Mouse (Mus musculus) lung, adult 2 months (tissue): ENCODE results near the gene Cd52. TPM values are rescaled to one million over a fixed set of nuclear protein-coding genes. Genes with fewer than 3 reads are reported as not detected.

Experiments
- DNase-seq: peaks from one replicate; pipeline ENCODE4 v3.0.0; 2022
- H3K4me1 ChIP-seq: fragments of 200-500 bp; 2 replicates; pipeline ENCODE4 v1.6.1; 2011; ENCODE audit warnings: low read length; ENCODE audit not compliant: control insufficient read depth, insufficient read depth
- H3K4me3 ChIP-seq: fragments of 200-500 bp; replicated peaks from 2 replicates; pipeline ENCODE3; 2011; ENCODE audit warnings: low read depth, mild to moderate bottlenecking, control low read depth, low read length; ENCODE audit errors: extremely low read depth
- CTCF ChIP-seq: fragments of 200-500 bp; IDR thresholded peaks from 2 replicates; pipeline ENCODE4 v1.5.1; 2011; ENCODE audit warnings: mild to moderate bottlenecking, low read length, control low read depth; ENCODE audit not compliant: insufficient read depth
- POLR2A ChIP-seq: fragments of 200-500 bp; IDR thresholded peaks from 2 replicates; pipeline ENCODE4 v1.6.1; 2011; ENCODE audit warnings: low read depth, mild to moderate bottlenecking, control low read depth, low read length, borderline replicate concordance; ENCODE audit errors: extremely low read depth
- WGBS: fragments of 180-500 bp; shearing (Covaris S2); methylation state at CpG from one replicate; pipeline ENCODE4 v1.1.7; 2018; 5-methylcytosine and 5-hydroxymethylcytosine counted together
- polyA plus RNA-seq: library from polyadenylated mRNA; depleted of rRNA; stranded (reverse); fragments of >200 nt; gene quantifications from 2 replicates; pipeline ENCODE4 v1.2.3, GENCODE M21; 2012

Gene Cd52
- polyA plus RNA-seq, 1 experiment: 76.5 TPM

DNA sequence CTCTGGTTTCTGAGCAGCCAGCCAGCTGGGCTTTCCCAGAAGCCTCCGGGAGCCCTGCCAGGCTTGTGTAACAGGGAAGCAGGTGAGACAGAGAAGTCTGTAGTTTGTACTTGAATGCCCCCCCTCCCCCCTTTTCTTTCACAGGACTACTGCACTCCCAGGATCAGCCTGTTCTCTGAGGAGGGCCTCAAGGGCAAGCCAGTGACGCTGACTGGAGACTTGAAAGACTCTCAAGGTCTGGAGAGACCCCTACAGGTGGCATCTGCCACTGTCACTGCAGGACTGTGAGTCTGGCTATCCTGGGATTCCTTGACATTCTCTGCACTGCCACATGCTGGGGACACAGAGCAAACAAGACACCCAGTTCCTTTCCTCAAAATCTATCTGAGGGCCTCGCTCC, 16.2 kb downstream of the Cd52 start:
- TF ChIP-seq POLR2A (no peak), CTCF (peak; percentile 59)
- WGBS: 28% methylated on average over 3 of the region's 3 CpGs
- no peaks in the 10 kb centered on the region for H3K4me1 ChIP-seq
- no peak for DNase-seq
- no peak overlapping the region for H3K4me3 ChIP-seq

DNA sequence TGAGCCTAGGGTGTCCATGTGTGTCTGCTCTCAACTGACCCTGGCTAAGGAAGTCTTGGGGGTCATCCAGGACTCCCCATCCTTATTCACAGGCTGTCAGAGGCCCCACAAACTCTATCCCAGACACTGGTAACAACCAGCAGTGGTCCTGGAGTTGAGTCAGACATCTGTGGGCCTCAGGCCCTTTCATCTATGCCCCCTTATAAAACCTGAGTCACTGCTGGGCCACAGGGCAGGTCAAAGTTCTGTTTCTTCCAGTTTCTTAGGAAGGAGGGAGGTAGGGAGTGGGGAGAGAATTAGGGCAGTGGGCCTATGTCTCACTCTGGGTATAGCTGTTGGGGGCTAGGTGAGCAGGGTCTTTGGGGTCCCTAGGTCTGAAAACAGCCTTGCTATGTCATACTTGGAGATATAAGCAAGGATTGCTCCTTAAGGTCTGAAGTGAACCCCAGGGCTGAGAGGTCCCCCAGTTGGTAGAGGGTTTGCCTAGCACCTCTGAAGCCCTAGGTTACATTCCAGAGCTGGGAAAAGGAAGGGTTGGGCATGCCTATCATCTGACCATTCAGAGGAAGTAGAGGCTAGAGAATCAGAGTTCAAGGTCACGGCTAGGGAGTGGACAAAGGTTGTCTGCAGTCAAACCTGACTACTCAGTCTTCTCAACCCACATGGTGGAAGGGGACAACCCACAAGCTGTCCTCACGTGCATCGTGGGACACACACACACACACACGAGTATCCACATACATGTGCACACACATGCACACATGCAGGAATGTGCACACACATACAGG, 25.9 kb downstream of the Cd52 start:
- 84% methylated on average over 4 of the region's 4 CpGs for WGBS
- Histone ChIP-seq H3K4me1 (no peaks in the 10 kb centered on the region), H3K4me3 (no peak overlapping the region)
- TF ChIP-seq POLR2A: no peak
- no peak for TF ChIP-seq CTCF
- DNase-seq: no peak

DNA sequence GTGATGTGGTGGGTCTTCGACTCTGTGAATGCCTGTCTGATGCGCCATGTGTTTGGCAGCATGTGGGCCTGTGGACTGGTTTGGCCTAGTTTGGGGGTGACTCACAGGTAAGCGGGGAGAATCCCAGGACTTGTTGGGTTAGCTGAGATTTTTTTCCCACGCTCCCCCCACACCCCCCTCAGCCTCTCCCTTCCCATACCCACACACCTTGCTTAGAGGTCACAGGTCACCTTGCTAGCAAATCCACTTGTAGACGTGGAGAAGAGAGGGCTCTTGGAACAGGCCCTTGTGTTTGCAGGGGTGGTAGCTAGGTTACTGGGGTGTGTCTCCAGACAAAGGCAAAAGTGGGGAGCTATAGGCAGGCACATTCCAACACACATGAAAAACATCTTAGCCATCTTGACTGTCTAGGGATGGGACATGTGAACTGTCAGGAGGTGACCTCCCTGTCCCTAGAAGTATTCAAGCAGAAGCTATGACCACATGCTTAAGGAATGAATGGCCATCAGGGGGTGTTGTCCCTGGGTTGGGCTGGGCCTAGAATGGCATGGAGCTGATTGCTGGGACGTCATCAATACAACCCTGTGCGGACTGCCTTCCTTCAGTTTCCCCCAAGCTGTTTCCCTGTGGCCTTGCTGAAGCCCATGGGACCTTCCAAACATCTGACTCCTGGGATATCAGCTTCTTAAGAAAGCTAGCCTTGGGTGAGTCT, 26.9 kb downstream of the Cd52 start:
- 67% methylated on average over 7 of the region's 7 CpGs for WGBS
- Histone ChIP-seq H3K4me1 (no peaks in the 10 kb centered on the region), H3K4me3 (no peak overlapping the region)
- TF ChIP-seq CTCF: no peak
- TF ChIP-seq POLR2A: no peak
- no peak for DNase-seq

DNA sequence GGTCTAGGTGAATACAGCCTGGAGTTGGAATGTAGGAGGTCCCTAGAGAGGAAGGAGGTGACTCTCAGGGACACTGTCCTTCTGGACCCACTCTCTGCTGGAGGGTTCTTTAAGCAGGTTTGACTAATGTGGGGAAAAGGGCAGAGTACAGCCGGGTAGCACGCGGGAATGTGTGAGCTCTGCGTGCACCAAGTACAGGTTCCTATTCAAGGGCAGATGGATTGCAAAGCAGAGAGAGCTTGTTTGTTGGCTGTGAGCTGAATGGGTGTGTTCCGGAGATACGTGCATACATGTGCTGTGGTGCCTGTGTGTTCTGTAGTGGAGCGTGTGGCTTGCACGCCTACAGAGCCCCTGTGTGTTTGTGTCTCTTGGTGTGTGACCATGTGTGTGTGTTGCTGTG, 27.5 kb downstream of the Cd52 start:
- no peak for DNase-seq
- TF ChIP-seq POLR2A: no peak
- no peak for TF ChIP-seq CTCF
- H3K4me3 ChIP-seq: no peak overlapping the region
- 78% methylated on average over 8 of the region's 8 CpGs for WGBS
- no peaks in the 10 kb centered on the region for H3K4me1 ChIP-seq

DNA sequence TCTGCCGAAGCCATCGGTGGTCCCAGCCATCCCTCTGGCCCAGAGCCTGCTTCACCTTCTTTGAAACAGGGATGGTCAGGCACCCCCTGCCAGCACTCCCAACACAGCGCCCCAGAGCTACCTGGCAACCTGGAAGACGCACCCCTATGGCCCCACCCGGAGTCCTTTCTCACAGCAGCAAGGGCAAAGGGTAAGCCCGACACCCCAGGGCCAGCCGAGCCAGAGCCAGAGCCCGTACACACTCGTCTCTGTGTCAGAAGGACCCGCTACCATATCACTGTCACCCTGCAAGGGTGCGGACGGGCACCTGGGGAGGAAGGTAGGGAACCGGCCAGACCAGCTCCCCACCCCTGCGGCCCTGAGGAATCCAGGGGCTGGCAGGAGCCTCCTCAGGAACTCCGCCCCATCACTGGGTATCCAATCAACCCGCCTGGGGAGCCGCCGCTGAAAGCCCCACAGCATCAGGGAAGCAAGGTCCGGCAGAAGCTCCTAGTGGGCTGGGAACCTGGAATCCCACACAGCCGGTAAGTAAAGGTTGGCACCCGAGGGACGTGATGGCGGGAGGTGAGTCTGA, 29.4 kb downstream of the Cd52 start:
- 27% methylated on average over 23 of the region's 23 CpGs for WGBS
- TF ChIP-seq CTCF: no peak
- peak; percentile 20; the same call in 1 of the 2 replicates for TF ChIP-seq POLR2A
- peak; percentile 23 for DNase-seq
- H3K4me3 ChIP-seq: no peak overlapping the region
- no peaks in the 10 kb centered on the region for H3K4me1 ChIP-seq

DNA sequence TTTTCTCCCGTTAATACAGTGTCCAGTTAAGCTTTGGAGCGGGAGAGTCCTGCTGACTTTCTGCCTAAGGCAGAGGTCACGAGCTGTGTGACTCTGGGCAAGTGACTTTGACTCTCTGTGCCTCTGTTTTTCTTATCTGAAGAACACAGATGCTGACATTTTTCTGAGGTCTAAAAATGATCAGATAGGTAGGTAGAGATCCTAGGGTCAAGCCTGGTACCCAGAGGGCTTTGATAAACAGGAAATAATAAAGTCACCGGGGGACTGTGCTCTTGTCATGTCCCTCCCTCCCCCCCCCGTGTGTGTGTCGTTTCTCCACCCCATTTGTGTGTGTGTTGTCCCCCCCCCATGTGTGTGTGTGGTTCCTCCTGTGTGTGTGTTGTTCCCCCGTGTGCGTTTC, 32.3 kb downstream of the Cd52 start:
- TF ChIP-seq POLR2A: no peak
- TF ChIP-seq CTCF: no peak
- WGBS: 53% methylated on average over 8 of the region's 8 CpGs
- no peak overlapping the region for H3K4me3 ChIP-seq
- no peaks in the 10 kb centered on the region for H3K4me1 ChIP-seq
- no peak for DNase-seq

DNA sequence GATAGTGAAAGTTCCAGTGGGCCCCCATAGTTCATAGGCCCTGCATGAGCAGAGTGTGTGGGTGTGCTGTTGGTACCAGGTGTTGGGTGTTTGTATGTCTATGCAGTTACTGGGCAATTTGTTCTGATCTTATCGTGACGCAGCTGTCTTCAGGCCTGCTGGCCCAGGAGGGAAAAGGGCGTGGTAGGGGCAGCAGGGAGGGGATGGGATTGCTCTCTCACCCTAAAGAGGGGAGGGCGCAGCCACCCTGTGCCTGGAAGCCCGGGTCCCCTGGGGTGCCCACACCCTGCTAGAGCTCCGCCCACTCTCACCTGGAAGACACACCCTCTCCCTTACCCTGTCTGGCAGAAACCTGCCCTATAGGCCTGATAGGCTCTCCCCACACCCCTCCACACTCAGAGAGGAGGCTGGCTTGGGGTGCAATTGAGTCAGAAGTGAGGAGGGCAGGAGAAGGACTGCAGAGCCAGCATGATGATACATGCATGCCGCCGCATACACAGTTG, 32.9 kb downstream of the Cd52 start:
- no peak for DNase-seq

DNA sequence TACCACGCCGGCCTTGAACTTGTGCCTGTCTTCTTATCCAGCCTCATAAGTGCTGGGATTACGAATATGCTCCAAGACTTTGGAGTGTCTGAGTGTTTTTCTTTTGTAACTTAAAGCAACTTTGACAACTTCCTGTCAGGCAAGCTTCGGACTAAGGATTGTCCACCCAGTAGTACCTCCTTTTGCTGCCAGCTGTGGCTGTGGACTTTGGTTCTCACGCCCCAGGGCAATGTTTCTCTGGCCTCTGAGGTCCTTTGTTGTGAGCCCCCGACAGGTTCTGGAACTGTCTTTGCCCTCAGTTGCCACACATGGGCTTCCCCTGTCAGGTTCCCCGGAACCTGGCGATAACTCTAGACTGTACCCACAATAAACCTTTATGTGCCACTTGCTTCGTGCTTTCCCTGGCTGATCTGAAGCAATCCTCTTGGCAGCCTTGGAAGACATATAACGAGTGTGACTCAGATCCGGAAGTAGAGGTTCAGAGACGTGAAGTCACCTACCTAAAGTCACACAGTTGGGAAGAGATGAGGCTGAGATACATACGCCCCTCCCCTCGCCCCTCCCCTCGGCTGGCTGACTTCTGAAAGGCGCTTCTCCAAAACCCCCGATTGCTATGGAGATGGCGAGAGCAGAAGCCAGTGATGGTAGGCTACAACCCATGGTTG, 33.6 kb downstream of the Cd52 start:
- 52% methylated on average over 18 of the region's 18 CpGs for WGBS
- Histone ChIP-seq H3K4me3 (no peak overlapping the region), H3K4me1 (no peaks in the 10 kb centered on the region)
- TF ChIP-seq POLR2A (no peak), CTCF (no peak)
- DNase-seq: no peak

More for the DNA sequence above, 32.9 kb downstream of the Cd52 start:
- no peaks in the 10 kb centered on the region for H3K4me1 ChIP-seq
- TF ChIP-seq POLR2A (no peak), CTCF (no peak)
- H3K4me3 ChIP-seq: no peak overlapping the region
- WGBS: 52% methylated on average over 8 of the region's 8 CpGs

DNA sequence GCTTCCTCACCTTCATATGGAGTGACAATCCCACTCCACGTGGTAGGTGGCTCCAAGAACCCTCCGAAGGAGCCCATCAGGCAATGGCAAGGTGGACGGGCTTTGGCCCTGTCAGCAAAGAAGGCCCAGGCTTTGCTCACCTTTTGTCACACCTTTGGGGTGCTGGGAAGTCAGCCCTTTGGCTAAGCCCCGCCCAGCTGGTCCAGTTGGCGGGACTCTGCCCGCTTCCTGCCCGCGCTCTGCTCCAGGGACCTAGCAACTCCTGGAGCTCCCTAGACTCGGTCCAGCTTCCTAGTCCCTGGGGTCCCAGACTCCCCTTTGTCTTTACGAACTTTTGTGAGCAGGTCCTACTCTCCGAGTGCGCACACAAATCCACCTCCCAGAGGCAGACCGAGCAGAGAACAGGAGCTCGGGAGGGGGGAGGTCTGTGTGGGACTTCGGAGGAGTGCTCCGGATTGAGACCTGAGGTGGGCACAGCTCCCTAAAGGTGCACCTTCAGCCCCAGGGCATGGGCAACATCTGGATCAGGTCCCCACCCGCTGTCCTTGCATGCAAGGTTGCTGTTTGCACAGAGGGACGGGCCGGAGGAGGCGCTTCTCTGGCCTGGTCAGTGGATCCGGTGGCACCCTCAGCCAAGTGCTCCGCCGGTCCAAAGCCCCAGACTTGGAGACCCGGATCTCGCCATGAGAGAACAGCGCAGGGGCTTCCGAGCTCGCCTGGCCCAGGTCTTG, 34.6 kb downstream of the Cd52 start, which contains the start of gene Crybg2:
Gene Crybg2, plus strand, starts transcription at position 681 of the 731 bp plus-strand sequence.
- Histone ChIP-seq H3K4me3 (no peak within 1 kb of the TSS), H3K4me1 (no peaks in the 10 kb centered on the region)
- no peak for TF ChIP-seq CTCF
- no peak for TF ChIP-seq POLR2A
- WGBS: 57% methylated on average over 28 of the region's 28 CpGs
- no peak for DNase-seq
